Mouse (Mus musculus) brain, embryonic 14.5 days (tissue): ENCODE data around the gene Ppp1cc.

Experiments used
- CTCF ChIP-seq: fragments of 200-500 bp; IDR thresholded peaks from 2 replicates; pipeline ENCODE4 v1.5.1; 2012; ENCODE audit warnings: inconsistent platforms, mild to moderate bottlenecking, moderate library complexity, borderline replicate concordance; ENCODE audit not compliant: insufficient read depth, insufficient read length; ENCODE audit errors: extremely low read depth
- POLR2A ChIP-seq: fragments of 200-500 bp; IDR thresholded peaks from 2 replicates; pipeline ENCODE4 v1.6.1; 2012; ENCODE audit warnings: mild to moderate bottlenecking, inconsistent platforms, borderline replicate concordance; ENCODE audit not compliant: poor library complexity, insufficient read depth, insufficient read length, severe bottlenecking; ENCODE audit errors: extremely low read depth

GRCm38 (mm10) chr5:122164011-122164410 lies 5.9 kb downstream of the Ppp1cc start:
- TF ChIP-seq POLR2A: no peak
- TF ChIP-seq CTCF: no peak
